9 mouse cellular contexts compared by ENCODE assay signal in the genomic region with DNA sequence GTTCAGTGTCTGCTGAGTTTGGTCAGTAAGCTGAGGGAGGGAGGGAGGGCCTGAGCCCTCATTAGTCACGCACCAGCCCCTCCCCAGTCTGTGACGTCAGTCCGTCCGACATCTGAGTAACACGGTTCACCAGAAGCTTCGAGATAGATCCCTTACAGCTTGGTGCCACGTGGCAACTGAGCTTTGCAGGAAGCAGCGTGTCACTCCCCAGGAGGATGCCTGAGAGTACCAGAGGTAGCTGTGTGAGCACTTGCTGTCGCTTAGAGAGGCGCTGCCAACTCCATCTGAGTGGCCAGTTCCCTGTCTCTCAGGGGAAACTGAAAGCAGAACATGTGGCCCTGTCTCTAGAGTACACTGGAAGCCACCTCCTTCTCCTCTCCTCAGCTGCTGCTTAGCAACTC. TPM values are rescaled to one million over a fixed set of nuclear protein-coding genes. Genes with fewer than 3 reads are reported as not detected.
DNase-seq lines count a peak whose midpoint lies in the region; ATAC-seq lines count a peak whose summit lies in the region.
"Had no signal": no experiment of that assay in that cellular context is flagged by ENCODE, and none has a peak within 500 bp of the region (broad histone marks: within the 10 kb centered on the region; RNA-seq: fewer than 3 reads in every experiment).

No protein-coding gene starts in this region.

- no peak overlapping the region for H3K27ac ChIP-seq in kidney, embryonic 16.5 days (ENCODE audit: low read length)
- H3K27ac ChIP-seq in embryonic facial prominence, embryonic 14.5 days (replicated peaks; ENCODE audit: low read depth, low read length): peak overlapping the region; percentile 24; the same call in 1 of the 2 replicates
- H3K27ac ChIP-seq in limb, embryonic 13.5 days: 0 out of 2 replicates have a peak overlapping the region, but pooled peaks have one; percentile 39
- H3K27ac ChIP-seq: neural tube, embryonic 12.5 days had no signal

- no peaks in the 10 kb centered on the region for H3K4me1 ChIP-seq in kidney, embryonic 16.5 days (ENCODE audit: insufficient read depth, low read length)
- peaks cover 10% of the 10 kb centered on the region for H3K4me1 ChIP-seq in embryonic facial prominence, embryonic 14.5 days (ENCODE audit: control insufficient read depth, insufficient read depth, low read length)
- no peaks in the 10 kb centered on the region for H3K4me1 ChIP-seq in limb, embryonic 13.5 days

- DNase-seq in kidney, adult 11 months: no peak
- peak; percentile 55 for DNase-seq in R1 (ENCODE audit: low read depth, low spot score)
- DNase-seq in embryonic facial prominence, embryonic 14.5 days (ENCODE audit: low spot score): peak; percentile 78
- DNase-seq in retina, postnatal 7 days (ENCODE audit: low read depth, low spot score): peak; percentile 24
- DNase-seq in thymus, postnatal 10 days (ENCODE audit: low spot score in 2 of 2): no peak
- no peak for DNase-seq in gastrocnemius, postnatal 4 days (ENCODE audit: low spot score in 2 of 2)

- no peaks in the 10 kb centered on the region for H3K9me3 ChIP-seq in kidney, embryonic 16.5 days (ENCODE audit: low read length)
- no peaks in the 10 kb centered on the region for H3K9me3 ChIP-seq in embryonic facial prominence, embryonic 14.5 days (ENCODE audit: control insufficient read depth, low read length)
- H3K9me3 ChIP-seq in limb, embryonic 13.5 days: no peaks in the 10 kb centered on the region
- H3K9me3 ChIP-seq: neural tube, embryonic 12.5 days had no signal

- 31% methylated on average over 10 of the region's 10 CpGs for WGBS in kidney, embryonic 16.5 days
- 20% methylated on average over 10 of the region's 10 CpGs for WGBS in embryonic facial prominence, embryonic 14.5 days
- 49% methylated on average over 10 of the region's 10 CpGs for WGBS in limb, embryonic 13.5 days

- no peak overlapping the region for H3K4me2 ChIP-seq in kidney, embryonic 16.5 days (replicated peaks; ENCODE audit: low read depth, low read length)
- H3K4me2 ChIP-seq in embryonic facial prominence, embryonic 14.5 days (ENCODE audit: low read depth, low read length): no peak overlapping the region
- no peak overlapping the region for H3K4me2 ChIP-seq in limb, embryonic 13.5 days (replicated peaks)
- H3K4me2 ChIP-seq: neural tube, embryonic 12.5 days had no signal

- no peaks in the 10 kb centered on the region for H3K27me3 ChIP-seq in kidney, embryonic 16.5 days (ENCODE audit: insufficient read depth, low read length)
- H3K27me3 ChIP-seq in embryonic facial prominence, embryonic 14.5 days (replicated peaks; ENCODE audit: control insufficient read depth, insufficient read depth, low read length): no peaks in the 10 kb centered on the region
- H3K27me3 ChIP-seq in limb, embryonic 13.5 days: no peaks in the 10 kb centered on the region
- H3K27me3 ChIP-seq: neural tube, embryonic 12.5 days had no signal

- H3K36me3 ChIP-seq in kidney, embryonic 16.5 days (ENCODE audit: insufficient read depth, low read length): peaks cover 17% of the 10 kb centered on the region
- peaks cover 21% of the 10 kb centered on the region for H3K36me3 ChIP-seq in embryonic facial prominence, embryonic 14.5 days (ENCODE audit: control insufficient read depth, insufficient read depth, low read length)
- H3K36me3 ChIP-seq in limb, embryonic 13.5 days: peaks cover 41% of the 10 kb centered on the region

- no peak overlapping the region for H3K4me3 ChIP-seq in kidney, embryonic 16.5 days (ENCODE audit: low read length)
- no peak overlapping the region for H3K4me3 ChIP-seq in embryonic facial prominence, embryonic 14.5 days (ENCODE audit: low read depth, low read length)
- no peak overlapping the region for H3K4me3 ChIP-seq in limb, embryonic 13.5 days
- H3K4me3 ChIP-seq: neural tube, embryonic 12.5 days had no signal

- ATAC-seq in kidney, embryonic 16.5 days (ENCODE audit: low FRiP score, low TSS enrichment): peak; percentile 59; the same call in 1 of the 2 replicates
- ATAC-seq in embryonic facial prominence, embryonic 14.5 days (ENCODE audit: low read depth): peak; percentile 62
- ATAC-seq in limb, embryonic 13.5 days (ENCODE audit: low FRiP score, low read depth): peak; percentile 28; the same call in 1 of the 2 replicates

- H3K9ac ChIP-seq in kidney, embryonic 16.5 days (replicated peaks; ENCODE audit: low read length): no peak overlapping the region
- H3K9ac ChIP-seq in embryonic facial prominence, embryonic 14.5 days (ENCODE audit: low read depth, low read length): no peak overlapping the region
- H3K9ac ChIP-seq in limb, embryonic 13.5 days: no peak overlapping the region
- H3K9ac ChIP-seq: neural tube, embryonic 12.5 days had no signal

RNA-seq across cellular contexts. Expression of gene Chmp6, which starts 49.8 kb away (rescaled TPM):
- polyA plus RNA-seq in kidney, embryonic 16.5 days (2015; fragmentation: Nextera tagmentation; extraction: Ambion mirVana): 110 and 114 TPM in 2 replicates
- polyA plus RNA-seq in embryonic facial prominence, embryonic 14.5 days (2014; fragmentation: Nextera tagmentation; extraction: Ambion mirVana): 77.9 and 89.3 TPM in 2 replicates
- 112 TPM in 2 replicates for polyA plus RNA-seq in limb, embryonic 13.5 days (2015; fragmentation: Nextera tagmentation; extraction: Ambion mirVana)
- 10 to 100 TPM; 37.3 to 37.9 TPM for total RNA-seq in gastrocnemius, postnatal 4 days (2021)

Comparison
In these comparisons a context has a peak if more than half of its experiments do, and no peak if none do; other contexts are left out.
1. DNase-seq: peak in R1 (single experiment), embryonic facial prominence, embryonic 14.5 days (single experiment) and retina, postnatal 7 days (single experiment); none in kidney, adult 11 months (single experiment), thymus, postnatal 10 days (0 of 2) and gastrocnemius, postnatal 4 days (0 of 2).
2. Peak in every context shown above with its lines, with median percentiles within 50 percentile points of each other: ATAC-seq.